Mouse (Mus musculus) adrenal gland, postnatal 36 days (tissue): Measurements from ENCODE around the gene Tmem259. TPM values are rescaled to one million over a fixed set of nuclear protein-coding genes. Genes with fewer than 3 reads are reported as not detected.

Experiments
- DNase-seq, 2 experiments: peaks; one replicate each; pipeline ENCODE4 v3.0.0; 2021; ENCODE audit warnings: mixed read lengths in 1 of 2
- total RNA-seq, 2 experiments: library from RNA; stranded (reverse); gene quantifications; 2 replicates each; pipeline ENCODE4 v1.2.3; 2021

The Tmem259 gene
- total RNA-seq, 2 experiments from 2014 or later: 144 to 146 TPM

GRCm38 (mm10) chr10:80016931-80017330, 32.8 kb upstream of the Tmem259 start:
- DNase-seq: no peak

GRCm38 (mm10) chr10:80016511-80016910, 32.4 kb upstream of the Tmem259 start, which contains the start of gene Arhgap45:
TSS of gene Arhgap45 (plus strand) at chr10:80016653.
- DNase-seq: peak in 1 of 2 experiments; percentile 52

GRCm38 (mm10) chr10:80015583-80015982, 31.5 kb upstream of the Tmem259 start:
- DNase-seq: no peak

GRCm38 (mm10) chr10:80014484-80015290, 30.6 kb upstream of the Tmem259 start:
- DNase-seq: peak in 1 of 2 experiments; percentile 41

GRCm38 (mm10) chr10:80013609-80014008, 29.5 kb upstream of the Tmem259 start:
- no peak for DNase-seq

GRCm38 (mm10) chr10:80011740-80012139, 27.6 kb upstream of the Tmem259 start:
- DNase-seq: no peak

GRCm38 (mm10) chr10:80004233-80004705, 20.1 kb upstream of the Tmem259 start:
- DNase-seq: peak; percentile 78 to 85

GRCm38 (mm10) chr10:80003374-80004232, 19.5 kb upstream of the Tmem259 start:
- DNase-seq: peak in 1 of 2 experiments; percentile 43

GRCm38 (mm10) chr10:80002829-80003228, 18.7 kb upstream of the Tmem259 start:
- DNase-seq: no peak

- DNase-seq: no peak
Measured at GRCm38 (mm10) chr10:80001945-80002344, 17.8 kb upstream of the Tmem259 start.

- peak in 1 of 2 experiments; percentile 38 for DNase-seq
Measured at GRCm38 (mm10) chr10:79997819-79998218, 13.7 kb upstream of the Tmem259 start.

- peak; percentile 71 to 80 for DNase-seq
Measured at GRCm38 (mm10) chr10:79997034-79997760, 13.1 kb upstream of the Tmem259 start.

GRCm38 (mm10) chr10:79996272-79997033, 12.3 kb upstream of the Tmem259 start, which contains the start of gene Abca7:
TSS of gene Abca7 (plus strand) at chr10:79996494.
- DNase-seq: peak; percentile 98 to 99

- no peak for DNase-seq
Measured at GRCm38 (mm10) chr10:79995636-79996035, 11.5 kb upstream of the Tmem259 start.

- peak; percentile 41 to 71 for DNase-seq
Measured at GRCm38 (mm10) chr10:79994397-79995115, 10.4 kb upstream of the Tmem259 start.

- no peak for DNase-seq
Measured at GRCm38 (mm10) chr10:79991548-79991947, 7.4 kb upstream of the Tmem259 start.

- no peak for DNase-seq
Measured at GRCm38 (mm10) chr10:79991099-79991498, 7.0 kb upstream of the Tmem259 start.

- no peak for DNase-seq
Measured at GRCm38 (mm10) chr10:79989870-79990269, 5.7 kb upstream of the Tmem259 start.

GRCm38 (mm10) chr10:79989272-79989786, 5.2 kb upstream of the Tmem259 start:
- DNase-seq: no peak
